Mouse (Mus musculus): ENCODE measurements around the gene Adra1b.
A peak's percentile ranks its signal among the peaks of the same experiment; 100 is the strongest.

Gene Adra1b

GRCm38 (mm10) chr11:43728737-43729301 lies 172.2 kb downstream of the Adra1b start:
- DNase-seq (ENCODE audit: low read depth, low spot score) = peak; percentile 47

- peak; percentile 24 for DNase-seq (ENCODE audit: low read depth, low spot score)
These were observed 173.2 kb downstream of the Adra1b start for GRCm38 (mm10) chr11:43727796-43728195.

Data from CD4-positive helper T cell, adult 2 months (primary cell).